Mouse (Mus musculus): ENCODE data around the gene Pnma1.

Pnma1 gene

DNA sequence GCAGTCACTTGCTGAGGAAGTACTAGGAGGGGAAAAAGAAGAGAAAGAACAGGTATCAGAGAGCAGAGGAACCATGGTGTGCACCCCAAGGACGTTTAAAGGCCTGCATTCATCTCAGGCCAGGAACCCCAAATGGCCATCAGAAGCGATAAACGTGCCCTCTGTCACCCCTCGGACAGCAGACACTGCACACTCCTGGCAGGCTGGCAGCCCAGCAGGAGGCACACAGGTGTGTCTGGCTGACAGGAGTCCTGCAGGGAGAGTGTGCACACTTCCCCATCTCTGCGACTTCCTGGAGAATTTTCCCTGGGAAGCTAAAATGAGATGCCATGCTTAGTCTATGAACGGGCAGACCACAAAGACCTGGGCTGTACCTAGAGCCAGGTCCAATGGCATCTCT lies 5.1 kb upstream of the Pnma1 start:
- in situ Hi-C loops (cut with MboI), result no loop called here

DNA sequence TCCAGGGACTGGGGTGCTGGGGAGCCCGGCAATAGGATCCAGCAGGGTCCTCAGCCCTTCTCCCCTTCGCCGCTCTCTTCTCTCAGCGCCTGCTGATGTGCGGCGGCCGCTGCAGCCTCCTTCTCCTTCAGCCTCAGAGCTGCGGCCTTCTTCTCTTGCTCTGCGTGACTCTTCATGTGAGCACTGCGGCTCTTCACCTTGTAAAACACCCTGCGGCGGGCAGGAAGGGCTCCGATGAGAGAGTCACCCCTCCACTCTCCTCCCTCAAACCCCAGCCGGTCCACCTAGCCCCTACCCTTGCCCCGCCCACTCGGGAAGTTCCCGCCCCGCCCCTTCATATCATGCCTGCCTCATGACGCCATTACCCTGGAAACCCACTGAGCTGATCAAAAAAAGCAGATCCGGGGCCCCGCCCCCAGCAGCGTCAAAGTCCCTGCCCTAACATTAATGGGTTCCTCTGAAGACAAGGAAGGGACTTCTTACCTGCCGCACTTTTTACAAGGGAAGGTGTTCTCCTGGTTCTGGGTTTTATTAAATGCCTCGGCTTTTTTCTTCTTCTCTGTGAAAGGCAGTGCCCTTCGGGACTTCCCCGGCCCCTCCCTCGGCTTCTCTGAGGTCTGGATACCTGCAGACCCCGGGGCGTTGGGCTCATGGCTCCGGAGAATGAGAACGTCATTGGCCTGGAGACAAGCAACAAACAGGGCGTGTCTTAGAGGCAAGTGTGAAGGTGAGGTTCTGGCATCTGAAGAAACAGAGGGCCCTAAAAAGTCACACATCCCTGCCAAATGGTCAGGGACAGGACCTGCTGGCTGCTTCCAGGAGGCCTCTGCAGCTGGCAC lies 4.3 kb upstream of the Pnma1 start:
- in situ Hi-C loops (cut with MboI), result no loop called here

DNA sequence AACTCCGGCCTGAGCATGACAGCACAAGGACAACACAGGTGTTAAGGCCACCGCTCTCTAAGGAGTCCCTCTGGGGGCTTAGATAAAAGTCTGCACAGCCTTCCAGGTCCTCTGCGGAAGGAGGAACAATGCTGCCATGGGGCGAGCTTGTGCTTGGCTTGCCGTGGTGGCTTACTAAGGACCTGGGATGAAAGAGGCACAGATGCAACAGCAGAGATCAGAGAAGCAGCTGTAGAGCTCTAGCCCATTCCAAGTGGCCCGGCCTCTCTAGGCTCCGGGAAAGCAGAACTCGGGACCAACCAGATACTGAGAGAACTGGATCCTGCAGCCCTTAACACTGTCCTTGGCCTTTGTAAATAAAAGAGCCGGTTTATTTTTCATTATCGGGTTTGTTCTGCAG lies 3.6 kb upstream of the Pnma1 start:
- in situ Hi-C loops (cut with MboI), result no loop called here

DNA sequence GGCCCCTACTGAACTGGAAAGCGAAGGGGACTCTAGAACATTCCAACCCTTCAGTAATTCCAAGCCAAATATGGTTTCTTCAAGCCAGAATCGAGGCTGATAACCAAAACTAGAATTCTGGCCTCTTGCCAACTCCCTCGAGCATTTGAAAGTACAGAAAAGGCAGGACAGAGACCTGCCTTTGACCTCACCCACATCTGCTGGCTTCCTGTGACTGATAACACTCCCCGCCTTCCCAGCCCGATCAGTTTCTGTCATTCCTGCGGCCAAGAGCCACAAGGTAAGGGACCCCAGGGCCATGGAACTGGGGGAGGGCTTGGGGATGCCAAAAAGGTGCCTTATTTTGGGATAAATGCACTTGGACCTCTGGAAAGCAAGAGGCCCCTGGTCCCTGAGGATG lies 2.7 kb upstream of the Pnma1 start:
- in situ Hi-C loops (cut with MboI), result no loop called here

DNA sequence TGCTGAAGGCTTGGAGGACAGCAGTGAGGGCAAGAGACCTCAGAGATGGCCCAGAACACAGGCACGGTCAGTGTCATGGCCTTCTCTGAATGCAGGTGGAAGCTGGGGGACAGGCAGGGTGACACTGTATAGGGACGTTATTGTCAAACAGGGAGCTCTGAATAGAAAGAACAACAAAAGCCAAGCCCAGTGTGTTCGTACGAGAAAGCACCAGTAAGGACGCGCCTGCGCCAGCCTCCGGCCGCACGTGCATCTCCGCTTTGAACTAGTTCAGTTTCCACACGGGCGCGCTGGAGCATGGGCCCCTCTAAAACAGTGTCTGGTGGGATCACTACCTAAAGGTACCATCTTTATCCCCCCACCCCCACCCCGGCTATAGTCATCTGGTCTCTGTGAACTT lies 1.7 kb upstream of the Pnma1 start:
- in situ Hi-C loops (cut with MboI), result no loop called here

DNA sequence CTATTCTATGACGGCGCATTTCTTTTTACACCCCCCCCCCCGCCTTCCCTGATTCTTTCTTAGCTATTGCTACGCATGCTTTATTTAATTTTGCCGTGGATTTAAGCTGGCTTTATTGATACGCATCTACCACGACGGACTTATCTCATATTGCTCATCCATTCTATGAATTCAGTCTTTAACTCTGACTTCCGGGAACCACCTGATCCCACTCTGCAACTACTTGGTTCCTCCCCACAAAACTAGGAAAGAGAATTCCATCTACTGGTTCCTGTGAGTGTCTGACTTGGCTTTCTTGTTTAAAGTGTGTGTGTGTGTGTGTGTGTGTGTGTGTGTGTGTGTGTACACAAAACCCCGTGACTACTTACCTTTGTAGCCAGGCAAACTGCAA lies 328 bp upstream of the Pnma1 start:
- in situ Hi-C loops (cut with MboI), result no loop called here

DNA sequence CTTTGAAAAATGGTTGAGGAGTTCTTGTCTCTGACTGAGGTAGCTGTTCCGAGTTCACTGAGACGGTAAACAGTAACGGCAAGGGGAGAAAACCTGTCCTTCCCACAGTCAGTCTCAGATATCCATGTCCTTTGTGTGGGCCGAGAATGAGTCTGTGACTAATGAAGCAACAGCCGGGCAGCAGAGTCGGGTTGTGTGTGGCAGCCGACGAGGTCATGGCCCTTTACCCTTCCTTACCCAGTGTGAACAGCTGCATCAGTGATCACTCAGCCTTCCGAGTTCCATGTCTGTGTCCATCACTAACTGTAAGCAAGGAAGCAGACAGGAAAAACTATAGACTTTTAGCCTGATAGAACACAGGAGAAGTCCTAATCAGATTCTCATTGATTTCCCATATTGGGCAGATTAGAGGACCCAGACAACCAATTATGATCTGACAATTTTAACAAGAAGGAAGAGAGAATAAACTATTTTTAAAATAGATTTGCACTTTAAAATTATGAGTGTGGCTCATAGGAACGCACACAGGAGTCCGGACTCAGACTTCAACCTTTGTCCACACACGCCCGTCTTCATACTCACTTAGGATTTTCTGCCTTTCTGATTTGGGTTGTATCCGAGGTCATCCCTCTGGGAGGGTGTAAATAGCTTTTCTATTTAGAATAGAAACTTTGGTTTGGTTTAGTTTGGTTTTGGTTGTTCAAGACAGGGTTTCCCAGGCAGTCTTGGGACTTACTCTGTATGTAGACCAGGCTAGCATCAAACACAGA lies 5.8 kb downstream of the Pnma1 start:
- in situ Hi-C loops (cut with MboI), result no loop called here

DNA sequence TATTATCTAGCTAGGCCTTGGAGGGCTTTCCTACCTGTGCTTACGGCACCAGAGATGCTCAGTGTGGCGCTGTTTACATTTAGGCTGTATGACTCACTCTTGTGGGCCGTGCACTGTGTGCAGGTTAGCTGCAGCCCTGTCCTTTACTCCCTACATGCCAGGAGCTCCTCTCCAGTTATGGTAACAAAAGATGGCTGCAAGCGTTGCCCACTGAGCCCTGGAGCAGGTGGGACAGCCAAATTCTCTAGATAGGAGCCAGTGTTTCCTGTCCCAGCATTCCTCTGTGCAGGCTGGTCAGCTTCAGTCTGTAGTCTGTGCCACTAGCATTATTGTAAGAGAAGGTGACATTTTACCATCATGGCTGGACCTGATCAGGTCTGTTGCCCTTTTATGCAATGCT lies 7.0 kb downstream of the Pnma1 start:
- in situ Hi-C loops (cut with MboI), result no loop called here

DNA sequence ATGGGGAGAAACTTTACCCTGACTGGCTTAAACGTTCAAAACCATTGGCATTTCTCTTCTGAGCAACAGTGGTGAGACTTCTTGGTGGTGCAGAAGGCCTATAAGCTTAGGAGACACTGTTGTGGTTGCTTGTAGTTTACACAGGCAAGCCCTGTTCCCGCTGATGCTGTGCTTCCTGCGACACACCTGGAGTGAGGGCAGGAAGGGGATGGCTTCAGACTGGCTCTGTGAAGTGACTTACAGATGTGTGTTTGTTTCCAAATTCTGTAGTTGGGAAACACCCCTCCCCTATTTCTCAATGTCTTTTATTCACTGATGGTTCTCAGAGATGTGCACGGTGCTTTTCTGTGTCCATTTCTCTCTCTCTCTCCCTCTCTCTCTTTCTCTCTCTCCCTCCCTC lies 8.2 kb downstream of the Pnma1 start:
- in situ Hi-C loops (cut with MboI), result no loop called here

DNA sequence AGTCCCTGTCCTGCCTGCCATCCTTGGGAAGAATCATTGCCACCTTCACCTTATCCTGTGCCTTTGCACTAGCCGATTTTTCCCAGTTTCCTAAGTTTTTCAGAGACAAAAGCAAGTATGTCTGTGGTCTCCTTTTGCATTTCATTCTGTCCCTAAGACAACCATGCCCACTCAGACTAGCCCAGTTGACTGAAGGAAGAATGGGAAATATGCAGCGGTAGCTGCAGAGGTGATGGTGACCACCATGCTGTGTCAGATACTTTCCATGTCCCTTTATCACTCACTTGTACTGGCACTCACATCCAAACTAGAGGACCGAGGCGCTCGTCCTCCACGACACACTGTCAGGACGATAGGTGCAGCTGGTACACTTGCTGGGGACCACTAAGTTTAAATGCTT lies 11.2 kb downstream of the Pnma1 start:
- in situ Hi-C loops (cut with MboI), result no loop called here

DNA sequence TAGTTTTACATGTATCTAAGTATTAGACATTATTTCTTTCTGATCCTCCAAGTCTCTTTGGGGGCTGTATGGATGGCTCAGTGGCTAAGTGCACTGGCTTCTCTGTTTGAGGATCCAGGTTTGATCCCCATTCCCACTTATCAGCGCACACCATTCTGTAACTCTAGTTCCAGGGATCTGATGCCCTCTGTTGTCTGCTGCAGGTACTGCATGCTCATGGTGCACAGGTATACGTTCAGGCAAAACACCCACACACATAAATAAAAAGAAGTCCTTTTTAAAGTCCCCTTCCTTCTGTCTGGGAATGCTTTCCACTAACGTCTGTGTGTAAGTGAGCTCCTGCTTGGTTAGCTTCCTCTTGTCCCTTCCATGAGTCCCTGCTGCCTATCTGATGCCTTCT lies 16.0 kb downstream of the Pnma1 start:
- in situ Hi-C loops (cut with MboI), result no loop called here

DNA sequence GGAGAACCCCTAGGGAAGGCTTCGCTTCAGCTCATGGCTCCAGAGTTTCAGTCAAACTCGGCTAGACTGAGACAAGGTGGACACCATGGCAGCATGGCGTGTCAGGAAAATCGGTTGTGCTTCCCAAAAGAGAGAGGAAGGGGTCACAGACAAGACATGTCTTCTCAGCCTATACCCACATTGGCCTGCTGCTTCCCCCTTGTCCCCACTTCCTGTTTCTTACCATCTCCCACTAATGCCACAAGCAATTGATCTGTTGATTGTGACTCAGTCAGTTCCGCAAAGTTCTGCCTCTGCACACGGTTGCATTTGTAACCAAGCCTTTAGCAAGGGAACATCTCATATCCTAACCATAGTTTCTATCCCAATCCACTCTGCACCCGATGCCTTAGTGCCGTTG lies 18.4 kb downstream of the Pnma1 start:
- in situ Hi-C loops (cut with MboI), result no loop called here

DNA sequence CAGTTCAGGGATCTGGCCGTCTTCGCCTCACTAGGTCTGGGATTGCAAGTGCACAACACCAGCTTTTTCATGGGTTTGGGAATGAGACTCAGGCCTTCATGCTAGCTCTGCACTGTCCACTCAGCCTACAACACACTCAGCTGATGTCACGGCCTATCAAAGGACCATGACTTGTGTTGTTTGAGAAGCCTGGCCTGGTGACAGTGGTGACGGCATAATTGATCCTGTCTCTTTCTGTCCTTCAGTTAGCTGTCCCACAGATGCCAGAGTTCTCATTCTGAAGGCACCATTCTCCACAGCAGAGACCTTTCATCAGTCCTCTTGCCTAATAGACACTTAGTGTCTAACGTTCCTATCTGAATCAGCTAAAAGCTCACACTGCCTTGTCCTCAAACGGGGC lies 19.7 kb downstream of the Pnma1 start:
- in situ Hi-C loops (cut with MboI), result no loop called here

DNA sequence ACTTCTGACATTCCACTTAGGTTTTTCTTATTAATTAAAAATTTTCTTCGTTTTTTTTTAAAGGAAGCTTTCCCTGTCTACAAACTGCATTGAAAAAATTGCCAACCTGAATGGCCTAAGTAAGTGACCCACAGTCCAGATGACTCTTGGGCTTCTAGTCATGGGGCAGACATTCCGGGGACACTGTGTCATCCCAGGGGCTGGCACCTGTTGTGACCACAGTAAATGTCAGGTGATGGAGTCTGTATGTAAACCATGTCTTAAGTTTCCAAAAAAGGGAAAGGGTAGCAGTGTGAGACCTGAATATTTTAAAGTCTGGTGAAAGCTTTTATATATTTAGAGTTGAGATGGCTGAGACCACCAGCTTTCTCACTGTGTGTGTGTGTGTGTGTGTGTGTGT lies 21.4 kb downstream of the Pnma1 start:
- in situ Hi-C loops (cut with MboI), result no loop called here

DNA sequence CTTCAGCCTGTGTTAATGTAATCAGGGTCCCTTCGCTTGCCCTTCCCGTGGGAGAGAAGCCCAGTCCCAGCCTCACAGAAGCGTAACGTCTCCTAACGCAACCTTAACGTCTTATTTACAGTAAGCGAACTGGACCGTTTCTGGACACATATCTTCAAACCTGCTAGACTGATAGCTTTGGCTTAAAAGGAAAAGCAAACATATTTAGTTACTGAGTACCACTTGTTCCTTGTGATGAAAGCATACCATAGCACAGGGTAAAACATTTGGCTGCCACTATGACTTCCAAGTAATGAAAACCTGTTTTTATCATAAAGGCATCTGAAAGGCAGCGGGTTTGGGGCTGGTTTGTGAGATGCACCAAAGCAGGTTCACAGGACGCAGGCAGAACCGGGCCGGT lies 22.4 kb downstream of the Pnma1 start:
- in situ Hi-C loops (cut with MboI), result no loop called here

DNA sequence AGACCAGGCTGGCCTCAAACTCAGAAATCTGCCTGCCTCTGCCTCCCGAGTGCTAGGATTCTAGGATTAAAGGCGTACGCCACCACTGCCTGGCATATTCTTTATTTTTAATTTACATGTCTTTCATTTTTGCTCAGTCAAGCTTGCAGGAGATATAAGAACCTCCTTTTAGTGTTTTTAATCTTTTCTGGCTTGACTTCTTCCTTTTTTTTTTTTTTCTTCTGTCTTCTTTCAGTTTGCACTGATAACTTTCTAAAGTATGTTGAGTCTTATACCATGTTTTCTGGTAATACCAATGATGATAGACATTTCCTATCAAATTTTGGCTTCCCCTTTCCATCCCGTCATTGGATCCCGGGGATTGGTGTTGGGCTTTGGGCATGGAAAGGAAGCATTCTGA lies 28.7 kb downstream of the Pnma1 start:
- in situ Hi-C loops (cut with MboI), result no loop called here

DNA sequence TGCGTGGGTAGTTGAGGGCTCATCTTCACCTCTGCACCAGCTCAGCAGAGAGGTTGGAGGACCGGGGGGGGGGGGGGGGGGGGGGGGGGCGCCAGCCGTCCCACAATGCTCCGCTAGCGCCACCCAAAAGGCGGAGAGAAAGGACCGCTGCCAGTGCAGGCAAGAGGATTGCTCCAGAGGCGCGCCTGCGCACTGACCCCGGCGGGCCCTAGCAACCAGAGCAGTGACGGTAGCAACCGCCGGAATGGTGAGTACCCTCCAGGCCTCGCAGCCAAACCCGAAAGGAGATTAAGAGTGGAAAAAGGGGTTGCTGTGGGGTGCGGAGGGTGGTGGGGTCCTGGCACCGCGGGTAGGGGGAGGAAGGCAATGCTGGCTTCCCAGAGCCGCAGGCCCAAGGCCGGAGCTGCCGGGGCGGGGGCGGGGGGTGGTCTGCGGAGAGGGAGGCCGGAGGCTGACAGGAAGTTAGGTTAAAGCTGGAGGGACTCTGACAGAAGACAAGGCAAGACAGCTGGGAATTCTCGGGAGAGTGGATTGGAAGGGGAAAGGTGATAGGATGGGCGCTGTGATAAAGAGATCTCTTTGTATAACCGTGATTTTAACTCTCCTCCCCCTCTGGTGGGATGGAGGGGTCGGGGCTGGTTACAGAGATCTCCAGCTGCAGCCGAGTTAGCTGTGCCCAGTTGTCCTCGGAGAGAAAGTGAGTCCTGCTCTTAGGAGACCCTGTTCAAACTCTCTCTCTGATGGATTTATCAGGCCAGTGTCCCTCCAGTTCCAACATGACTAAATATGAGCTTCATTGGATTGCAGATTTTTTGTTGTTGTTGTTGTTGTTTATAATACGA lies 33.9 kb downstream of the Pnma1 start, which contains the start of gene Dnal1:
Dnal1 (plus strand) TSS at position 214 of the 842 bp plus-strand sequence.
- in situ Hi-C loops (cut with MboI), result no loop called here

DNA sequence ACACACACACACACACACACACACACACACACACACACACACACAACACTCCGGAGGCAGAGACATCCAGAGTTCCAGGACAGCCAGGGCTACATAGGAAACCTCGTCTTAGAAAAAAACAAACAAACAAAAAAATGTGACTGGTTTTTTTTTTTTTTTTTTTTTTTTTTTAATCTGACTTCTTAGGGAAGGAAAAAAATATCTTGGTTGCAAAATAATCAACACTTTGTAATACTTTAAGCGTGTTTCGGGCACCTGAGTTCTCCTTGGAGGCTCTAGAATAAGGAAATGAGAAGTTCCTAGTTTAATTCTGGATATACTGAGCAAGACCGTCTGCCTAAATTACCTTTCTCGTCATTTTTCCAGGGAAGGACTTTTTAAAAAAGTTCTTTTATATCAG lies 34.6 kb downstream of the Pnma1 start:
- in situ Hi-C loops (cut with MboI), result no loop called here

DNA sequence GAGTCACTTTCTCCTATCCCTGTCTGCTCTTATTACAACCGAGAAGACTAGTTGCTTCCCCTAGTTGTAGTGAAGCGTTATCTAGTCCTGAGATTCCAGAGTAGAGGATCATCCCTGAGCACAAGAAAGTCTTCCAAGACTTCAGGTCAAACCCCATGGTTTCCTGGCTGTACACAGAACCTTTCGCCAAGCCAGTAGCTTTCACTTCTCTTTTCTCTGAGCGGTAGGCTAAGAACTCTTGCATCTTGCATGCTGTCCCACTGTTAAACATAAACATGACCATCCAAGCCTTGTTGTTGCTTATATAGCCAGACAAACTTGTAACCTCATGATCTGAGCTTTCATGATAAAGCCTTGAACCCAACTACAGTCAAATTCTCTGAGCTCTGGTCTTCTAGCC lies 37.5 kb downstream of the Pnma1 start:
- in situ Hi-C loops (cut with MboI), result no loop called here

DNA sequence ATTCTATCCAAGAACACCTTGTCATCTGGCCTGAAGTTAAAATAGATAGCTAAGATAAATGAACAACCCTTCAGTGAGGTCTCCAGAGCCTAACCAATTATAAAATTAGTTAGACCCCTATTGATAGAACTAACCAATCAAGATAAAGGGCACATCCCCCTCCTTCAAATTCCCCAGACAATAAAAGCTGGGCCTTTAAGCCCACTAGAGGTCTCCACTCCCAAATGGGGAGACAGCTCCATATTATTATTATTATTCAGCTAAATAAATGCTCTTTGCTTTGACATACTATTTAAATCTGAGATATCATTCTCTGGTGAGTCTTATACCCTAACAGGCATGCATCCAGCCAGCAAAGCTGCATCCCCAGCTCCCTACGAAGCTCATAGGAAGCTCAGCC lies 38.4 kb downstream of the Pnma1 start:
- in situ Hi-C loops (cut with MboI), result no loop called here

DNA sequence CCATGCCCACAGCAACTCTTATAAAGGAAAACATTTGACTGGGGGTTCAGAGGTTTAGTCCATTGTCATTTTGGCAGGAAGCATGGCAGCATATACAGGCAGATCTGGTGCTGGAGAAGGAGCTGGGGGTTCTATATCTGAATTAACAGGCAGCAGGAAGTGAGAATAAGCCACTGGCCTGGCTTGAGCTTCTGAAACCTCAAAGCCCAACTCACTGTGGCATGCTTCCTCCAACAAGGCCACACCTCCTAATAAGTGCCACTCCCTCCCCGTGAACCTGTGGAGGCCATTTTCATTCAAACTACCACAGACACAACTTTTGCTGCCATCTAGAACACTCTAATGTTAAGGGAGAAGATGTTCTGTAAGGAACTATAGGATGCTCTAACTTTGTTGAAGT lies 40.6 kb downstream of the Pnma1 start:
- in situ Hi-C loops (cut with MboI), result no loop called here

DNA sequence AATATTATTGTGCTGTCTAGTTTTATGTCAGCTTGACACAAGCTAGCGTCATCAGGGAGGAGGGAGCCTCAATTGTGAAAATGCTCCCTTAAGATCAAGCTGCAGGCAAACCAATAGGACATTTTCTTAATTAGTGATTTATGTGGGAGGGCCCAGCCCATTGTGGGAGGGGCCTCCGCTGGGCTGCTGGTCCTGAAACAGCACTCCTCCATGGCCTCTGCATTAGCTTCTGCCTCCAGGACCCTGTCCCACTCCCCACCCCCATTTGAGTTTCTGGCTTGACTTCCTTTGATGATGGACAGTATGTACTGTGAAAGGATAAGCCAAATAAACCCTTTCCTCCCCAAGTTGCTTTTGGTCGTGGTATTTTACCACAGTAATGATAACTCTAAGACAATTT lies 41.3 kb downstream of the Pnma1 start:
- in situ Hi-C loops (cut with MboI), result no loop called here

DNA sequence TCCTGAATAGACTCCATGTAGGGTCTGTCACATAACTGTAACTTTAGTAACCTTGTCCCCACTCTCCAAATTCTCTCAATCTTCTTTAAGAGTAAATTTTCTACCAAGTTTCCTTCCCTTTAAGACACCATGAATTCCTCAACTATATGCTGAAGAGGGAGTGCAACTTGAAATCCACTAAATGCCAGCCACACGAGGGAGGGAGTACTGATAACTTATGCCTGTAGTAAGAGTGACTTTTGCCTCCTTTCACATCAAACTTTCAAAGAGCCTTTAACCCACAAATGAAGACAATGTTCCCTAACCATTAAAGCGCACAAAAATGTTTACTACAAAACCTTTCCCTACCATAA lies 46.8 kb downstream of the Pnma1 start:
- in situ Hi-C loops (cut with MboI), result no loop called here
